Mouse (Mus musculus) cerebellum, adult 2 months (tissue): ENCODE measurements around the gene Plcb4.

Experiments used
- CTCF ChIP-seq: fragments of 200-500 bp; IDR thresholded peaks from 2 replicates; pipeline ENCODE4 v1.5.1; 2011; ENCODE audit warnings: low read depth, mild to moderate bottlenecking, control low read depth, low read length, moderate library complexity, borderline replicate concordance; ENCODE audit not compliant: insufficient read depth
- POLR2A ChIP-seq: fragments of 200-500 bp; IDR thresholded peaks from 2 replicates; pipeline ENCODE4 v1.6.1; 2011; ENCODE audit warnings: low read length, control low read depth, borderline replicate concordance; ENCODE audit not compliant: insufficient read depth

DNA sequence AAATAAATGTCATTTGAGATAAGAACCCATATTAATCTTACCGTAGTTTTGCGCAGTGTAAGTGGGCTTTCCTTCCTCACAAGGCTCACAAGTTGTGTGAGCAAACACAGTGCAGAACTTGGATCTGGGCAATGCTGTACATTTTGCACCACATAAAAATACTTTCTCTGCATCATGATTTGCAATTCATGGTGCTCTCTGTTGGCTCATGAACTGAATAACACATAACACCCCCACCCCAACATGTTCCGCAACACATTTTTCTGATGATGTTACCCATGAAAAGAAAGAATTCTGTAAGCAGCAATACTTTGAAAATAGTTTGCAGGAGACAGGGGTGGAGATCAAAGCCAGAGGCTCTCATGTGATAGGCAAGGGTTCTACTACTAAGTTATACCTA, 174.9 kb downstream of the Plcb4 start:
- TF ChIP-seq CTCF (no peak), POLR2A (no peak)
